Mouse (Mus musculus) adrenal gland, postnatal 4 days (tissue): Measurements from ENCODE around the gene Gm13275. TPM values are rescaled to one million over a fixed set of nuclear protein-coding genes. Genes with fewer than 3 reads are reported as not detected.
A peak's percentile ranks its signal among the peaks of the same experiment; 100 is the strongest.
"Not testable (repeated sequence)": the region's sequence is repeated elsewhere in the genome, so short reads cannot be mapped to it uniquely, and the experiment has no call there.

Source experiments
- DNase-seq, 2 experiments: peaks; one replicate each; pipeline ENCODE4 v3.0.0; 2021 to 2022; ENCODE audit warnings: low spot score in 2 of 2, mixed read lengths in 2 of 2
- long read RNA-seq, 2 experiments: library from polyadenylated mRNA; stranded (forward); transcript quantifications; one replicate each; pipeline ENCODE4 v2.0.0; 2021
- total RNA-seq, 2 experiments: library from RNA; stranded (reverse); gene quantifications; 2 replicates each; pipeline ENCODE4 v1.2.3; 2021

The Gm13275 gene
- not detected for total RNA-seq
- long read RNA-seq, experiment 1 = 0 reads
- long read RNA-seq, experiment 2 = 0 reads

DNA sequence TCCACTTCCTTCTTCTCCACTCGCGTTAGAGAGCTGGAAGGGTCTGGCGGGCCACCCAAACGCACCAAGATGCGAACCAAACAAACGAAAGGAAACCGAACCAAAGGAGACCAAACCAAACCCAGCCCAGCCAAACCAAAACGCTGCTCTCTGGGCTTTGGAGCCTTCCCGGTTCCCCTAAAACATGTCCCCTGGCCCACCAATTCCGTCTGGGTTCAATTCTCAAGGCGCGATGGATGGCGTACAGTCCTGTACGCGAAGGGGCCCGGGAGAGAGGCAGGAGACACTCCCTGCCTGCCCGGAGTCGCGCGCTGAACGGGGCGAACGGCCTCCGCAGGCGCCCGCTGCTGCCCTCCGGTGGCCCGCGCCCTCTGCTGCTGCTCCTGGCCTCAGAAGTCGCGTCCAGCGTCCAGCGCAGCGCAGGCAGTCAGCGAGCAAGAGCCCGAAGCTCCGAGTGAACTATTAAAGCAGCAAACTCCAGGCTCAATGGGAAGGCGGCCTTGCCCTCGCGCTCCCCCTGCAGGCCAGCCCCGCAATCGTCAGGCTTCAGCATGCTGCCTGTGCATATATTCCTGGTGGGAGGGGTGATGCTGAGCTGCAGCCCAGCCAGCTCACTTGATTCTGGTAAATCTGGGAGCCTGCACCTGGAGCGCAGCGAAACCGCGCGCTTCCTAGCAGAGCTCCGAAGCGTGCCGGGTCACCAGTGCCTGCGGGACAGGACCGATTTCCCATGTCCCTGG, at the start of gene Gm13275:
Gene Gm13275 (plus strand): TSS at position 552 of the 740 bp plus-strand sequence.
- peak; percentile 34 to 37 for DNase-seq

DNA sequence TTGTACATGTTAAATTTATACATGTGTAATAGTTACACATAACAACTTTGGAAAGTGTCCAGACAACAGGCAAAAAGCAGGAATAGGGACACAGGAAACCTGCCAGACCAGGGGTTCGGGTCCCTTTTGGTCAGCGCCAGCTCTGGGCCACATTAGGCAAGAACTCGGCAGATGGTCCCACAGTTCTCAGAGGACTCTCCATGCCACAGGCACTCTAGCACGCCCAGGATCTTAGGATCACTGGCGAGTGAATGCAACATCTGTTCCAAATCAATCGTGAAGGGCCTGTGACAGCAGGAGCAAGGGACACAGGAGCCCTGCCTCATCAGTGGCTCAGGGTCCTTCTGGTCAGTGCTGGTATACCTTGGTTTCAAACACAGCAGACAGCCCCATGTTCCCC, 44.4 kb upstream of the Gm13275 start:
- no peak for DNase-seq

- DNase-seq = peak; percentile 59 to 71
These were observed 39.4 kb upstream of the Gm13275 start, which contains the start of gene Gm13271 for GRCm38 (mm10) chr4:88754818-88755340. Gene Gm13271, plus strand, starts transcription at chr4:88754868.

GRCm38 (mm10) chr4:88756581-88757513, 37.4 kb upstream of the Gm13275 start:
- DNase-seq = not testable (repeated sequence)

DNA sequence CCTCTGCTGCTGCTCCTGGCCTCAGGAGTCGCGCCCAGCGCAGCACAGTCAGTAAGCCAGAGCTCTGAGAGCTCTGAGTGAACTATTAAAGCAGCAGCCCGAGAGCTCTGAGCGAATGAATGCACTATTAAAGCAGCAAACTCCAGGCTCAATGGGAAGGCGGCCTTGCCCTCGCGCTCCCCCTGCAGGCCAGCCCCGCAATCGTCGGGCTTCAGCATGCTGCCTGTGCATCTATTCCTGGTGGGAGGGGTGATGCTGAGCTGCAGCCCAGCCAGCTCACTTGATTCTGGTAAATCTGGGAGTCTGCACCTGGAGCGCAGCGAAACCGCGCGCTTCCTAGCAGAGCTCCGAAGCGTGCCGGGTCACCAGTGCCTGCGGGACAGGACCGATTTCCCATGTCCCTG, 36.7 kb upstream of the Gm13275 start:
- peak; percentile 73 to 82 for DNase-seq

DNA sequence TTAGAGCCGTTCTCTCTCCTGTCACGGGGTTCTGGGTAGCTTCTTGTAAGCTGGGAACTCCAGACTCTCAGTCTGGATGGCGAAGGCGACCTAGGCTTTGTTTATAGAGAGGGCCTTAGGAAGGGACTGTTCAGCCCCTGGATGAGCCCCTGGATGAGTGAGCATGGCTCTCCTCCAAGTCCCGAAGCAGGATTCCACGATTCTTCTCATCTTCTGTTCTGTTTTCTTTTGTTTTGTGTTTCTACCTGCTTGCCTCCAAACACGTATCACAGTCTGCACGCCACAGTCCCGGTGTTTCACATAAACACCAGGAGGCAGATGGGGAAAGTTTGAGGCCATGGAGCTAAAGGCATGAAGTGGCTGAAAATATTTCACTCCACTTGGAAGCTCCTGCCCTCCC, 35.5 kb upstream of the Gm13275 start:
- not testable (repeated sequence) for DNase-seq

GRCm38 (mm10) chr4:88759610-88760268, 34.5 kb upstream of the Gm13275 start, which contains the start of gene Gm13283:
Gene Gm13283, plus strand, starts transcription at chr4:88760119.
- DNase-seq = peak in 1 of 2 experiments; percentile 22

DNA sequence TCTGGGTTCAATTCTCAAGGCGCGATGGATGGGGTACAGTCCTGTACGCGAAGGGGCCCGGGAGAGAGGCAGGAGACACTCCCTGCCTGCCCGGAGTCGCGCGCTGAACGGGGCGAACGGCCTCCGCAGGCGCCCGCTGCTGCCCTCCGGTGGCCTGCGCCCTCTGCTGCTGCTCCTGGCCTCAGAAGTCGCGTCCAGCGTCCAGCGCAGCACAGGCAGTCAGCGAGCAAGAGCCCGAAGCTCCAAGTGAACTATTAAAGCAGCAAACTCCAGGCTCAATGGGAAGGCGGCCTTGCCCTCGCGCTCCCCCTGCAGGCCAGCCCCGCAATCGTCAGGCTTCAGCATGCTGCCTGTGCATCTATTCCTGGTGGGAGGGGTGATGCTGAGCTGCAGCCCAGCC, 33.9 kb upstream of the Gm13275 start:
- DNase-seq = peak in 1 of 2 experiments; percentile 34

DNA sequence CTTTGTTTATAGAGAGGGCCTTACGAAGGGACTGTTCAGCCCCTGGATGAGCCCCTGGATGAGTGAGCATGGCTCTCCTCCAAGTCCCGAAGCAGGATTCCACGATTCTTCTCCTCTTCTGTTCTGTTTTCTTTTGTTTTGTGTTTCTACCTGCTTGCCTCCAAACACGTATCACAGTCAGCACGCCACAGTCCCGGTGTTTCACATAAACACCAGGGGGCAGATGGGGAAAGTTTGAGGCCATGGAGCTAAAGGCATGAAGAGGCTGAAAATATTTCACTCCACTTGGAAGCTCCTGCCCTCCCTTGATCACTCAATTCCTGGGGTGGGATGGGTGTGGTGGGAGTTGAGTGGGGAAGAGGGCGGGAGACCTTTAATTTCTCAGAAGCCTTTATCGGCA, 32.5 kb upstream of the Gm13275 start:
- DNase-seq = peak; percentile 62 to 76

- DNase-seq = peak in 1 of 2 experiments; percentile 16
These were observed 31.9 kb upstream of the Gm13275 start for GRCm38 (mm10) chr4:88762341-88762740.

DNA sequence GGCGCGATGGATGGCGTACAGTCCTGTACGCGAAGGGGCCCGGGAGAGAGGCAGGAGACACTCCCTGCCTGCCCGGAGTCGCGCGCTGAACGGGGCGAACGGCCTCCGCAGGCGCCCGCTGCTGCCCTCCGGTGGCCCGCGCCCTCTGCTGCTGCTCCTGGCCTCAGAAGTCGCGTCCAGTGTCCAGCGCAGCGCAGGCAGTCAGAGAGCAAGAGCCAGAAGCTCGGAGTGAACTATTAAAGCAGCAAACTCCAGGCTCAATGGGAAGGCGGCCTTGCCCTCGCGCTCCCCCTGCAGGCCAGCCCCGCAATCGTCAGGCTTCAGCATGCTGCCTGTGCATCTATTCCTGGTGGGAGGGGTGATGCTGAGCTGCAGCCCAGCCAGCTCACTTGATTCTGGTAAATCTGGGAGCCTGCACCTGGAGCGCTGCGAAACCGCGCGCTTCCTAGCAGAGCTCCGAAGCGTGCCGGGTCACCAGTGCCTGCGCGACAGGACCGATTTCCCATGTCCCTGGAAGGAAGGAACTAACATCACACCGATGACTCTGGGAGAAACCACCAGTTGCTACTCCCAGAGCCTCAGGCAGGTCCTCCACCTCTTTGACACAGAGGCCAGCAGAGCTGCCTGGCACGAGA, 30.8 kb upstream of the Gm13275 start:
- peak in 1 of 2 experiments; percentile 18 for DNase-seq

DNA sequence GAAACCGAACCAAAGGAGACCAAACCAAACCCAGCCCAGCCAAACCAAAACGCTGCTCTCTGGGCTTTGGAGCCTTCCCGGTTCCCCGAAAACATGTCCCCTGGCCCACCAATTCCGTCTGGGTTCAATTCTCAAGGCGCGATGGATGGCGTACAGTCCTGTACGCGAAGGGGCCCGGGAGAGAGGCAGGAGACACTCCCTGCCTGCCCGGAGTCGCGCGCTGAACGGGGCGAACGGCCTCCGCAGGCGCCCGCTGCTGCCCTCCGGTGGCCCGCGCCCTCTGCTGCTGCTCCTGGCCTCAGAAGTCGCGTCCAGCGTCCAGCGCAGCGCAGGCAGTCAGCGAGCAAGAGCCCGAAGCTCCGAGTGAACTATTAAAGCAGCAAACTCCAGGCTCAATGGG, 20.8 kb upstream of the Gm13275 start, which contains the start of gene Gm13290:
Gene Gm13290 (plus strand): TSS at position 301 of the 400 bp plus-strand sequence.
- not testable (repeated sequence) for DNase-seq

- DNase-seq = not testable (repeated sequence)
These were observed 17.7 kb upstream of the Gm13275 start, which contains the start of gene Gm13289 for GRCm38 (mm10) chr4:88776622-88777021. Gene Gm13289, plus strand, starts transcription at chr4:88776922.

DNA sequence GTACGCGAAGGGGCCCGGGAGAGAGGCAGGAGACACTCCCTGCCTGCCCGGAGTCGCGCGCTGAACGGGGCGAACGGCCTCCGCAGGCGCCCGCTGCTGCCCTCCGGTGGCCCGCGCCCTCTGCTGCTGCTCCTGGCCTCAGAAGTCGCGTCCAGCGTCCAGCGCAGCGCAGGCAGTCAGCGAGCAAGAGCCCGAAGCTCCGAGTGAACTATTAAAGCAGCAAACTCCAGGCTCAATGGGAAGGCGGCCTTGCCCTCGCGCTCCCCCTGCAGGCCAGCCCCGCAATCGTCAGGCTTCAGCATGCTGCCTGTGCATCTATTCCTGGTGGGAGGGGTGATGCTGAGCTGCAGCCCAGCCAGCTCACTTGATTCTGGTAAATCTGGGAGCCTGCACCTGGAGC, 14.7 kb upstream of the Gm13275 start, which contains the start of gene Gm13272:
Gene Gm13272 (plus strand): TSS at position 301 of the 400 bp plus-strand sequence.
- DNase-seq = not testable (repeated sequence)

- DNase-seq = not testable (repeated sequence)
These were observed 14.0 kb upstream of the Gm13275 start for GRCm38 (mm10) chr4:88780320-88780719.

DNA sequence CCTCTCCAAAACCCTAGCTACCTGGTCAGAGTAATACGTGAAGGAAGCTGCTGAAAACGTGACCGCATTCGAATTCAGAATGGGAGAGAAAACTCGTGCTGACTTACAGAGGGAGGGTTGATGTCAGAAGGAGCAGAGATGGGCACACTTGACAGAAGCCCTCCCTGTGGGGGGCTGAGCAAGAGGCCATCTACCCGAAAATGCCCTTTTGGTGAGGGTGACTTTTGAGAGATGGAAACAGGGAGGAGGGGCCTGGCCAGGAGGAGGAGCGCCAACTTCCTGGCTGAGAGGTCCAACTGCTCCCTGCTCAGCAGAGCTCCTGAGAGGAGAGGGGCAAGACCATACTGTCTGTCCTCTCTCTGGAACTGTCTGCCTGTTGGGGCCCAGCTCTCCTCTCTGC, 12.5 kb upstream of the Gm13275 start, which contains the start of gene Ifnz:
Gene Ifnz (plus strand): TSS at position 301 of the 400 bp plus-strand sequence.
- DNase-seq = not testable (repeated sequence)

GRCm38 (mm10) chr4:88782335-88782734, 12.0 kb upstream of the Gm13275 start:
- not testable (repeated sequence) for DNase-seq

- not testable (repeated sequence) for DNase-seq
These were observed 8.9 kb upstream of the Gm13275 start, which contains the start of gene Gm13276 for GRCm38 (mm10) chr4:88785409-88785808. Gene Gm13276, plus strand, starts transcription at chr4:88785709.

- peak; percentile 14 to 16 for DNase-seq
These were observed 5.9 kb upstream of the Gm13275 start, which contains the start of gene Gm13277 for GRCm38 (mm10) chr4:88788402-88788801. Gene Gm13277, plus strand, starts transcription at chr4:88788632.

DNA sequence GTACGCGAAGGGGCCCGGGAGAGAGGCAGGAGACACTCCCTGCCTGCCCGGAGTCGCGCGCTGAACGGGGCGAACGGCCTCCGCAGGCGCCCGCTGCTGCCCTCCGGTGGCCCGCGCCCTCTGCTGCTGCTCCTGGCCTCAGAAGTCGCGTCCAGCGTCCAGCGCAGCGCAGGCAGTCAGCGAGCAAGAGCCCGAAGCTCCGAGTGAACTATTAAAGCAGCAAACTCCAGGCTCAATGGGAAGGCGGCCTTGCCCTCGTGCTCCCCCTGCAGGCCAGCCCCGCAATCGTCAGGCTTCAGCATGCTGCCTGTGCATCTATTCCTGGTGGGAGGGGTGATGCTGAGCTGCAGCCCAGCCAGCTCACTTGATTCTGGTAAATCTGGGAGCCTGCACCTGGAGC, 3.0 kb upstream of the Gm13275 start, which contains the start of gene Gm13278:
Gene Gm13278 (plus strand): TSS at position 301 of the 400 bp plus-strand sequence.
- not testable (repeated sequence) for DNase-seq
